Mouse (Mus musculus) hindbrain, embryonic 12.5 days (tissue): ENCODE results near the gene Ptcd3. TPM values are rescaled to one million over a fixed set of nuclear protein-coding genes. Genes with fewer than 3 reads are reported as not detected.

Source experiments
- ATAC-seq: fragments of 200-750 bp; cut with Nextera tagmentation; 2 replicates; pipeline ENCODE4 v1.8.0; 2017; ENCODE audit warnings: moderate TSS enrichment; ENCODE audit not compliant: low FRiP score
- H3K27ac ChIP-seq: fragments of 300-500 bp; sonication (generic); 2 replicates; pipeline ENCODE4 v1.5.1; 2016; ENCODE audit warnings: mild to moderate bottlenecking
- H3K27me3 ChIP-seq: fragments of 300-500 bp; sonication (generic); 2 replicates; pipeline ENCODE4 v1.6.1; 2016; ENCODE audit warnings: mild to moderate bottlenecking
- H3K36me3 ChIP-seq: fragments of 300-500 bp; sonication (generic); 2 replicates; pipeline ENCODE4 v1.6.1; 2016; ENCODE audit warnings: mild to moderate bottlenecking
- H3K4me1 ChIP-seq: fragments of 300-500 bp; sonication (generic); 2 replicates; pipeline ENCODE4 v1.6.1; 2016
- H3K4me2 ChIP-seq: fragments of 300-500 bp; sonication (generic); replicated peaks from 2 replicates; pipeline ENCODE4 v1.6.1; 2016; ENCODE audit warnings: mild to moderate bottlenecking
- H3K4me3 ChIP-seq: fragments of 300-500 bp; sonication (generic); 2 replicates; pipeline ENCODE4 v1.5.1; 2016; ENCODE audit warnings: mild to moderate bottlenecking
- H3K9ac ChIP-seq: fragments of 300-500 bp; sonication (generic); 2 replicates; pipeline ENCODE4 v1.6.1; 2016; ENCODE audit warnings: mild to moderate bottlenecking, moderate library complexity
- H3K9me3 ChIP-seq: fragments of 300-500 bp; sonication (generic); replicated peaks from 2 replicates; pipeline ENCODE4 v1.6.1; 2016; ENCODE audit warnings: mild to moderate bottlenecking
- WGBS: fragments of 180-500 bp; shearing (Covaris S2); methylation state at CpG from one replicate; pipeline ENCODE4 v1.1.7; 2016; 5-methylcytosine and 5-hydroxymethylcytosine counted together
- polyA plus RNA-seq: library from polyadenylated mRNA; unstranded; fragments of >200 nt; fragmentation: Nextera tagmentation; extraction: Ambion mirVana; gene quantifications from 2 replicates; pipeline ENCODE4 v1.2.1, GENCODE M21; 2016

Ptcd3 gene
- polyA plus RNA-seq: 102 and 108 TPM in 2 replicates

DNA sequence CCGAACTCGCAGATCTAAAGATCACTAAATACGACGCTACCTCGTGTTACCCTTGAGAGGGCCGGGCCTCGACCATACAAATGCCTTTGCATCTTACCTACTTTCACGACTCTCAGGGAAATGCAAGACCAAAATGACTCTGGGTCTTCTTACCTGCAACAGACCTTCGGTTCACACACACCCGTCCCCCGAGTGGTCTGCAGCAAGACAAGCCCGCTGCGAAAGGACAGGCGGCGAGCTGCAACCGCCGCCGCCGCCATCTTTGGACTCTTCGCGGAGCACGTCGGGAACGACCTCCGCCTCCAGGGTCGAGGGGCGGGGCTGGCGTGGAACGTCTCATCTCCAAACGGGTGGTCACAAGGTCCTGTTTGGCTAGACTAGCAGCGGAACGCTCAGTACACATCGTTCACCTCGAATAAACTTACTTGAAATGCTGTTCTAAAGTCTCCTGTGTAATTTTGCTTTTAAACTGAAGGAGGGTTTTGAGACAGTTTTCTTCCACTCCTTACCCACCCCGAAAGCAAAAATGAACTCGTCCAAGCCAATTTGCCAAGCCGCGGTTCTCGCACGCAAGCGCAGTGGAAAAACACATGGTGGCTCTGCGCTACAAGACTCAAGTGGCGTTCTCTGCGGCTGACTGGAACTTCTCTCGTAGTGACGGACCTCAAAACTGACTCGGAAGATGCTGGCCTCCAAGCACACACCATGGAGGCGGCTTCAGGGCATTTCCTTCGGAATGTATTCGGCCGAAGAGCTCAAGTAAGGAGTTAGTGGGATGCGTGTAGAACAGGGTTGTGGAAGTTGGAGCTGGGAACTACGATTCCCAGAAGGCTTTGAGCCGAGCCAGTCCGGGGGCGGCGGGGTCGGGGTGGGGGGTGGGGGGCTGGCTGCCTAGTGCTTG, at the start of gene Ptcd3, which contains the start of gene Polr1a:
Gene Ptcd3 (minus strand): TSS at position 270 of the 901 bp plus-strand sequence.
Gene Polr1a (plus strand): TSS at position 573 of the 901 bp plus-strand sequence.
- peak within 1 kb of the TSS; percentile 80 for H3K4me2 ChIP-seq
- H3K9me3 ChIP-seq: no peaks in the 10 kb centered on the region
- H3K36me3 ChIP-seq: peaks cover 30% of the 10 kb centered on the region
- ATAC-seq: peak; percentile 93
- H3K4me3 ChIP-seq: peak within 1 kb of the TSS; percentile 80
- WGBS: under 1% methylated on average over 58 of the region's 58 CpGs
- H3K9ac ChIP-seq: peak within 1 kb of the TSS; percentile 68
- H3K4me1 ChIP-seq: peaks cover 8% of the 10 kb centered on the region
- H3K27me3 ChIP-seq: no peaks in the 10 kb centered on the region
- peak within 1 kb of the TSS; percentile 52; the same call in 1 of the 2 replicates for H3K27ac ChIP-seq

DNA sequence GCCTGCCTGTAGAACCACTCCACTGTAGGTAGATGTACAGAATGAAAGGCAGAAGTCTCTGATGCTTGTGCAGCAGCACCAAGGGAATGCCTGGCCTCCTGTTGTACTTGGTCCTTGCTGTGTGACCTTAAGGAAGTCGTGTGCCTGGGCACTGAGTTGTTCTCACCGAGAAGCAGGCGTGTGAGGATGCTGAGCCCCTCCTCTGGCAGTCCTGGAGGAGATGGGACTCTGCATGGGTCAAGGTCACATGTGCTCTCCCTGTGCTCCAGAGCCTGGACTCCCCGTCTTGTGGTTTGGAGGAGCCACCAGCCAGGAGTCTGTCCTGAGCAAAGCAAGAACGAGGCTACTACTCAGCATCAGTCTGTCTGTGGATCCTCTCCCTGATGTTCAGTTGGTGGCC, 42.6 kb upstream of the Ptcd3 start:
- ATAC-seq: no peak
- 81% methylated on average over 5 of the region's 5 CpGs for WGBS
- H3K9me3 ChIP-seq: no peaks in the 10 kb centered on the region

DNA sequence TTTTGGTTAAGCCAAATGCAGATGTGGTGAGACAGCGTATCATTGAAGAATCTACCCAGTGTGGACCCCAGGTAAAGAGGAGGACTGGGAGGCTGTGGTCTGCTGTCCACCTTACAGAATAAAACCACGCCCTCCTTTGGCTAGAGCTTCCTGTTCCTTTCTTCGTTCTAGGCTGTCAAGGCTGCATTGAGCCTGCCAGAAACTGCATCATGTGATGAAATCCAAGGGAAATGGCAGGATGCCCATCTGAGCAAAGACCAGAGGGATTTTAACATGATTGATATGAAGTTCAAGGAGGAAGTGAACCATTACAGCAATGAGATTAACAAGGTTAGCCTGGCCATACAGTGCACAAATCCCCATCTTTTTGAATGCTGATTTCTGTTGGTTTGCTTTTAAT, 42.0 kb upstream of the Ptcd3 start:
- H3K27me3 ChIP-seq: no peaks in the 10 kb centered on the region
- no peaks in the 10 kb centered on the region for H3K4me1 ChIP-seq
- no peak overlapping the region for H3K4me3 ChIP-seq
- ATAC-seq: no peak
- H3K9ac ChIP-seq: no peak overlapping the region
- no peak overlapping the region for H3K27ac ChIP-seq
- H3K4me2 ChIP-seq: no peak overlapping the region
- 94% methylated on average over 3 of the region's 3 CpGs for WGBS
- no peaks in the 10 kb centered on the region for H3K9me3 ChIP-seq
- H3K36me3 ChIP-seq: peaks cover 67% of the 10 kb centered on the region

More for the DNA sequence above, 42.6 kb upstream of the Ptcd3 start:
- no peak overlapping the region for H3K9ac ChIP-seq
- no peak overlapping the region for H3K4me3 ChIP-seq
- H3K27me3 ChIP-seq: no peaks in the 10 kb centered on the region
- no peak overlapping the region for H3K27ac ChIP-seq
- no peak overlapping the region for H3K4me2 ChIP-seq
- H3K36me3 ChIP-seq: peaks cover 63% of the 10 kb centered on the region
- H3K4me1 ChIP-seq: no peaks in the 10 kb centered on the region

DNA sequence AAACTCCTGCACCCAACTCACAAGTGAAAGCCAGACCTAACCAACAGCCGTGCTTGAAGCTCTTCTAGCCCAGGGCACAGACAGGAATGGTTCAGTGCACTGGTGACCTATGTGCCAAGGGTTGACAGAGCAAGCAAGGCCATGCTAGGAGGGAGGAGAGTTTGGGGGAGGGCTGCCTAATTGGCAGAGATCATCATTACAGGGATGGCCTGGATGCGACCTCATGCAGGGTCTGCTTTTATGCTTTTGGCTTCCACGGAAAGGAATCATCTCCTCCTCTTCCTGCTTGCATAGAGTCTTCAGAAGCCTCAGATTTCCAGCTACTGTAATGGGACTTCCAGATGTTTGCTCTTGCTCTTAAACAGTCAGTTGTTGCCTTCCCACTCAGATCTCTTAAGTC, 41.2 kb upstream of the Ptcd3 start:
- Histone ChIP-seq H3K9me3 (no peaks in the 10 kb centered on the region), H3K4me1 (no peaks in the 10 kb centered on the region), H3K36me3 (peaks cover 73% of the 10 kb centered on the region), H3K4me3 (no peak overlapping the region), H3K9ac (no peak overlapping the region), H3K27ac (no peak overlapping the region), H3K27me3 (no peaks in the 10 kb centered on the region), H3K4me2 (no peak overlapping the region)
- 88% methylated on average over 3 of the region's 3 CpGs for whole genome bisulfite sequencing
- no peak for ATAC-seq

DNA sequence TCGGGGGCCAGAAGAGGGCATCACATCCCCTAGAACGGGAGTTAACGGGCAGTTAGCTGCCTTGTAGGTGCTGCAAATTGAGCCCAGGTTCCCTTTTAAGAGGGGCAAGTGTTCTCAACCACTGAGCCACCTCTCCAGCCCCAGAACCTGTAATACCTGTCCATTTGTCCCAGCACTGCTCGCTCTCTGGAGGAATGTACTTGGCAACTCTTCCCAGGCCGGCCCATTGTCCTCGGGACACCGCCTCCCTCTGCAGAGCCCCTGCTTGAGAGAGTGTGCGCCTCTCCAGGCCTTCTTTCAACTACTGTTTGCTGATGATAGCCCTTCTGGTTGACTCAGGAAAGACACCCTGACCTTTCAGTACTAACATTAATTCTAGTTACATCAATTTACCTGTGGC, 37.6 kb upstream of the Ptcd3 start:
- Histone ChIP-seq H3K4me2 (no peak overlapping the region), H3K4me1 (no peaks in the 10 kb centered on the region), H3K4me3 (no peak overlapping the region), H3K9ac (no peak overlapping the region), H3K9me3 (no peaks in the 10 kb centered on the region), H3K27ac (no peak overlapping the region), H3K36me3 (peaks cover 59% of the 10 kb centered on the region), H3K27me3 (no peaks in the 10 kb centered on the region)
- no peak for ATAC-seq
- 94% methylated on average over 8 of the region's 8 CpGs for WGBS

DNA sequence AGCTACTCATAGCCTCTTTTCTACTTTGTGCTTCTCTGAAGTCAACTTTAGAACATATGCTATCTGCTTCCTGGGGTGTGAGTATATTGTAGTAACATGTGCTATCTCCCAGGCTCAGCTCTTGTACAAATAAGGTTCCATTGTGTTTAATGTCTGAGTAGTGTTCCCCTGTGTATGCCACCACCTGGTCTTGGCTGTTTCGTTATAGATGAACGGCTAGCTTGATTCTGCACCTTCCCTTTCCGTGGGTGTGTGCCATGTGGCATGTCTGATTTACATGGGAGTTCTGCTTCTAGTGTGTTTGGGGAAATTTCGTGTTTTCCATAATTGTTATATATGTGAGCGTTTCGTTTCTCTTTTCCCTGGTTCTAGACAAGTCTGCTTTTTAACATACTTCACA, 36.6 kb upstream of the Ptcd3 start:
- no peaks in the 10 kb centered on the region for H3K4me1 ChIP-seq
- no peak overlapping the region for H3K4me2 ChIP-seq
- no peak for ATAC-seq
- WGBS: 91% methylated on average over 6 of the region's 6 CpGs
- no peaks in the 10 kb centered on the region for H3K9me3 ChIP-seq
- no peak overlapping the region for H3K9ac ChIP-seq
- peaks cover 58% of the 10 kb centered on the region for H3K36me3 ChIP-seq
- no peaks in the 10 kb centered on the region for H3K27me3 ChIP-seq
- H3K4me3 ChIP-seq: no peak overlapping the region
- H3K27ac ChIP-seq: no peak overlapping the region

DNA sequence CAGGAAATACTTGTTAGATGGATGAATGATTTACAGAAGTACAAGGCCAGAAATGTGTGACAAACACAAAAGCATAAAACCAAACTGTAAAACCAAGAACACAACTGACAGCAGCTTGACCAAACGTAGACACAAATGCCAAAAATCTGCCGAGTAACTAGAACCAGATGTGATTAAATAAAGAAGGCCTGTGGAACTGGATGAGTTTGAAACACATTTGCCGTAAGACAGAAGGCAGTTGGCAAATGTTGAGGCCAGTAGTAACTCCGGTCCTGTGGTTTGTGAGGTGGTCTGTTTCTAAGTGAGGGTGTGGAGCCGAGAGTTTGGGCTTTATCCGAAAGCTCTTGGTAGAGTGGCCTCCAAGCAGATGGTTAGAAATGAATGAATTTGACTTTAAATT, 32.4 kb upstream of the Ptcd3 start:
- Histone ChIP-seq H3K4me3 (no peak overlapping the region), H3K9me3 (no peaks in the 10 kb centered on the region), H3K4me2 (no peak overlapping the region), H3K27me3 (no peaks in the 10 kb centered on the region), H3K9ac (no peak overlapping the region), H3K4me1 (no peaks in the 10 kb centered on the region), H3K27ac (no peak overlapping the region), H3K36me3 (peaks cover 62% of the 10 kb centered on the region)
- no peak for ATAC-seq
- WGBS: 79% methylated on average over 6 of the region's 6 CpGs

DNA sequence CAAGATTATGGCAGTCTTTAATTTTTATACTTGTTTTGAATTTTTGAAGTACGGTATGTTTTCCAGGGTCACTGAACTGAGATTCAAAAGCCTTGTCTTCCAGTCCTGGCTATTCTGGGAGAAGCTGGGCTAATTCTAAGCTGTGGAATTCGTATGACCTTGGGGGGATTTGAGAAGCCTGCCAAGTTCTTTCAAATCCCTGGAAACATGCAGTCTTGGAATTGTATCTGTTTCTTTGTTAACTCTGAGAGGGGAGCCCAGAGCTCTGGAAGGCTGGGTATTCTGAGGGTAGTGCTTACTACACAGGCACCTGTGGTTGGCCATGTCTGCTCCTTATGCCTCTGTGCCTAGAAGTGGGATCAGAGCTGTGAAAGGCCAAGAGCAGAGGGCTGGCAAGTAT, 27.2 kb upstream of the Ptcd3 start:
- no peak for ATAC-seq
- H3K4me3 ChIP-seq: no peak overlapping the region
- no peak overlapping the region for H3K9ac ChIP-seq
- WGBS: 88% methylated on average over 2 of the region's 2 CpGs
- H3K4me1 ChIP-seq: 0 out of 2 replicates have a peak, but pooled peaks cover 4% of the 10 kb centered on the region
- H3K36me3 ChIP-seq: peaks cover 72% of the 10 kb centered on the region
- H3K9me3 ChIP-seq: no peaks in the 10 kb centered on the region
- no peaks in the 10 kb centered on the region for H3K27me3 ChIP-seq
- no peak overlapping the region for H3K4me2 ChIP-seq
- no peak overlapping the region for H3K27ac ChIP-seq

DNA sequence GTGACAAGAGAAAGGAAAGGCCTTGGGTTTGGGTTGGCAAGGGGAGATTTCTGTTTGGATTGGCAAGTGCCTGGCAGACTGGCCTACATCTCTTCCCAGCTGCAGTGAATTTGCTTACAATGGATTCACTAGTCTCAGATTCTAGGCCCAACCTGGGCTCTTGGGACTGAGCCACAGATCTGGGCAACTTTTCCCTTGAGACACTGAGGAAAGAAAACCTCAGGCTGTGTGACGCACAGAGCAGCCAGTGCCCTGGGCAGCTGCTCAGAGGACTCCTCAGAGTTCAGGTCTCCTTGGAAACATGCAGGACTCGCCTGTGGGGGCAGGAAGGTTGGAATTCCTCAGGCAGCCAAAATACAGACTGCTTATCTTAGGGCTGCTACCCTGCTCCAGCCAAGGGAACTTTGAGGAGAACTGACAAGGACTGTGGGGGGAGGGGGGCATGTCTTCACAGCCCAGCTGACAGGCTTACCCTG, 25.6 kb upstream of the Ptcd3 start:
- no peaks in the 10 kb centered on the region for H3K27me3 ChIP-seq
- H3K4me2 ChIP-seq: no peak overlapping the region
- no peak overlapping the region for H3K4me3 ChIP-seq
- H3K9ac ChIP-seq: no peak overlapping the region
- peak overlapping the region; percentile 30; the same call in 1 of the 2 replicates for H3K27ac ChIP-seq
- peaks cover 79% of the 10 kb centered on the region for H3K36me3 ChIP-seq
- 0 out of 2 replicates have a peak, but pooled peaks cover 4% of the 10 kb centered on the region for H3K4me1 ChIP-seq
- H3K9me3 ChIP-seq: no peaks in the 10 kb centered on the region
- ATAC-seq: no peak
- WGBS: 49% methylated on average over 2 of the region's 2 CpGs

DNA sequence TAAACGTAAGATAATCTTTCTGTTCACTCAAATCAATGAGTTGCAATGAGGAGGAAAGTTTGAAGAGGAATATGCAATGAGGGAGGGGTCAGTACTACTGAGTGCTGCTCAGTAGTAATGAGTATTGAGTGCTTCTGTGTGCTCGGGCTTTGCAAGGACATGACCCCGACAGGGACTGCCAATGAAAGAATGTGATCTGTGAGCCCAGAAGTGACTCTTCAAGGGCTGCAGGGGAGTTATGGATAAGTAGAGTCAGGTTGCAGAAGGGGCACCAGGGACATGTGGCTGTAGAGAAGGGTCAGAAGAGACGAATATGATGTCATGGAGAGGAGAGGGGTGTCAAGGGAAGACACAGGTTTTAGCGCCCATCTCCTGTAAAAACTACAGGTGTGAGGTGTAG, 23.8 kb upstream of the Ptcd3 start:
- 83% methylated on average over 5 of the region's 5 CpGs for WGBS
- Histone ChIP-seq H3K4me2 (no peak overlapping the region), H3K4me3 (no peak overlapping the region), H3K9me3 (no peaks in the 10 kb centered on the region), H3K27me3 (no peaks in the 10 kb centered on the region), H3K9ac (no peak overlapping the region), H3K36me3 (peaks cover 71% of the 10 kb centered on the region), H3K4me1 (0 out of 2 replicates have a peak, but pooled peaks cover 4% of the 10 kb centered on the region), H3K27ac (no peak overlapping the region)
- no peak for ATAC-seq

DNA sequence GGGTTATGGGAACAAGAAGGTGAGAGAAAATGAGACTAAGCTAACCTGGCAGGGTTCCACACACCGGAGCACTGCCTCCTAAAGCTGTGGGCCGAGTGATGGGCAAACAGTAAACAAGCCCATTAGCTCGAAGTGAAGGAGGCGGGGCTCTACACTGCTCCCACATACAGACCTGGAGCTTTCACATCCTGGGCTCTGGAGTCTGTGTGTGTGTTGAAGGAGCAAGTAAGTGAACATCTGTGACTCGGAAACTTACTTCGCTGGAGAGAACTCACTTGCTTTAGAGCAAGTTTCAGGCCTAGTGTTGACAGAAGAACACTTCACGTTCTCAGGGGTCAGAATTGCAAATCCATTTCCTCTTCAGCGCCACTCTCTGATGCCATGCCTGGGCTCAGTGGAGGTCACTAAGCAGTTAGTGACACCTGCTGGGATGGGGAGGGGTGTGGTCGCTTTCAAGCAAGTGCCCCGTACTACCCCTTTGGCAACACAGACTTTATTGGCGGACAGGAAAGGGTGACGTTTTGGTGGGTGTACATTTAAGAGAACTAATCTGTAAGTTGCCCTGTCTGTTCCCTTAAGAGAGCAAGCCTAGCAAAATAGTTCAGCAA, 22.4 kb upstream of the Ptcd3 start:
- Histone ChIP-seq H3K4me2 (no peak overlapping the region), H3K27ac (no peak overlapping the region), H3K4me3 (no peak overlapping the region), H3K9ac (no peak overlapping the region), H3K4me1 (0 out of 2 replicates have a peak, but pooled peaks cover 4% of the 10 kb centered on the region), H3K27me3 (no peaks in the 10 kb centered on the region), H3K9me3 (no peaks in the 10 kb centered on the region), H3K36me3 (peaks cover 69% of the 10 kb centered on the region)
- 89% methylated on average over 12 of the region's 12 CpGs for WGBS
- no peak for ATAC-seq

DNA sequence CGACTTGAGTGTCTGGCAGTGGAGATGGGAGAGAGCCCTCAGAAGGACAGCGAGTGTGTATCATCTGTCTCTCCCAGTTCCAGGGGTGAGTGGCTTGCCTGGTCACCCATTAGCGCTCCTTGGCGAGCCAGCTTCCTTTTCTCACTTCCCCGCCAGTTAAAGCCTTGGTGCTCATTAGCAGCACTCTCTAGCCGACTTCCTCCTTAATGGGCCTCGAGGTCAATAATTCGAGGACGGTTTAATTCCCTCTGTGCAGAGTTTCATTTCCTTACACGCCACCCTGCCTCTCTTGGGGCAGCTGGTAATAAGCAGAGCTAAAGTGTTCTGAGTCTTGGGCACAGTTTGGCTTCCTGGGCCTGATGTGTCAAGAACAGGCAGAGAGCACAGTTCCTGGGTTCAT, 21.5 kb upstream of the Ptcd3 start:
- Histone ChIP-seq H3K27ac (no peak overlapping the region), H3K9me3 (no peaks in the 10 kb centered on the region), H3K36me3 (peaks cover 73% of the 10 kb centered on the region), H3K4me3 (no peak overlapping the region), H3K9ac (no peak overlapping the region), H3K4me1 (0 out of 2 replicates have a peak, but pooled peaks cover 4% of the 10 kb centered on the region), H3K27me3 (no peaks in the 10 kb centered on the region), H3K4me2 (no peak overlapping the region)
- ATAC-seq: no peak
- 91% methylated on average over 10 of the region's 10 CpGs for WGBS
